Mouse (Mus musculus): ENCODE results near the gene Exosc10. TPM values are rescaled to one million over a fixed set of nuclear protein-coding genes. Genes with fewer than 3 reads are reported as not detected.

The Exosc10 gene
- total RNA-seq, 2 experiments from 2014 or later: 9.4 to 16.9 TPM

GRCm38 (mm10) chr4:148570138-148570537 lies 11.9 kb downstream of the Exosc10 start:
- ATAC-seq (replicated peaks; ENCODE audit: low FRiP score, poor library complexity, severe bottlenecking): no peak

GRCm38 (mm10) chr4:148570693-148571295 lies 12.6 kb downstream of the Exosc10 start:
- no peak for ATAC-seq (replicated peaks; ENCODE audit: low FRiP score, poor library complexity, severe bottlenecking)

GRCm38 (mm10) chr4:148573222-148573621 lies 15.0 kb downstream of the Exosc10 start:
- no peak for ATAC-seq (replicated peaks; ENCODE audit: low FRiP score, poor library complexity, severe bottlenecking)

- no peak; the same call in 1 of the 2 replicates for ATAC-seq (replicated peaks; ENCODE audit: low FRiP score, poor library complexity, severe bottlenecking)
These were observed 22.5 kb downstream of the Exosc10 start for GRCm38 (mm10) chr4:148580765-148581164.

GRCm38 (mm10) chr4:148581422-148581821 lies 23.2 kb downstream of the Exosc10 start:
- ATAC-seq (replicated peaks; ENCODE audit: low FRiP score, poor library complexity, severe bottlenecking): no peak

- no peak for ATAC-seq (replicated peaks; ENCODE audit: low FRiP score, poor library complexity, severe bottlenecking)
These were observed 25.0 kb downstream of the Exosc10 start for GRCm38 (mm10) chr4:148583257-148583656.

GRCm38 (mm10) chr4:148586648-148587047 lies 28.4 kb downstream of the Exosc10 start:
- no peak for ATAC-seq (replicated peaks; ENCODE audit: low FRiP score, poor library complexity, severe bottlenecking)

GRCm38 (mm10) chr4:148588793-148589192 lies 30.6 kb downstream of the Exosc10 start:
- ATAC-seq (replicated peaks; ENCODE audit: low FRiP score, poor library complexity, severe bottlenecking): no peak

GRCm38 (mm10) chr4:148589565-148589964 lies 31.3 kb downstream of the Exosc10 start:
- ATAC-seq (replicated peaks; ENCODE audit: low FRiP score, poor library complexity, severe bottlenecking): no peak

GRCm38 (mm10) chr4:148590421-148591170 lies 32.4 kb downstream of the Exosc10 start:
- no peak for ATAC-seq (replicated peaks; ENCODE audit: low FRiP score, poor library complexity, severe bottlenecking)

- peak; percentile 99 for ATAC-seq (replicated peaks; ENCODE audit: low FRiP score, poor library complexity, severe bottlenecking)
These were observed 33.0 kb downstream of the Exosc10 start, which contains the start of gene Srm for GRCm38 (mm10) chr4:148591171-148591630. Gene Srm, plus strand, starts transcription at chr4:148591503.

- peak; percentile 9; the same call in 1 of the 2 replicates for ATAC-seq (replicated peaks; ENCODE audit: low FRiP score, poor library complexity, severe bottlenecking)
These were observed 33.6 kb downstream of the Exosc10 start for GRCm38 (mm10) chr4:148591637-148592380.

- no peak for ATAC-seq (replicated peaks; ENCODE audit: low FRiP score, poor library complexity, severe bottlenecking)
These were observed 35.8 kb downstream of the Exosc10 start for GRCm38 (mm10) chr4:148593996-148594395.

GRCm38 (mm10) chr4:148595916-148596315 lies 37.7 kb downstream of the Exosc10 start:
- ATAC-seq (replicated peaks; ENCODE audit: low FRiP score, poor library complexity, severe bottlenecking): no peak

- no peak for ATAC-seq (replicated peaks; ENCODE audit: low FRiP score, poor library complexity, severe bottlenecking)
These were observed 38.5 kb downstream of the Exosc10 start for GRCm38 (mm10) chr4:148596731-148597130.

- no peak for ATAC-seq (replicated peaks; ENCODE audit: low FRiP score, poor library complexity, severe bottlenecking)
These were observed 40.6 kb downstream of the Exosc10 start for GRCm38 (mm10) chr4:148598826-148599225.

GRCm38 (mm10) chr4:148600316-148600715 lies 42.1 kb downstream of the Exosc10 start:
- ATAC-seq (replicated peaks; ENCODE audit: low FRiP score, poor library complexity, severe bottlenecking): no peak

GRCm38 (mm10) chr4:148601871-148602270 lies 43.6 kb downstream of the Exosc10 start:
- ATAC-seq (replicated peaks; ENCODE audit: low FRiP score, poor library complexity, severe bottlenecking): no peak

- ATAC-seq (replicated peaks; ENCODE audit: low FRiP score, poor library complexity, severe bottlenecking): no peak
These were observed 44.3 kb downstream of the Exosc10 start, which contains the start of gene Masp2 for GRCm38 (mm10) chr4:148602357-148603120. Gene Masp2, plus strand, starts transcription at chr4:148602554.

Measured in erythroblast, adult 5-6 weeks (primary cell).